Mouse (Mus musculus) CH12.LX (cell line): ENCODE results near the gene Slc44a1.

ENCODE experiments used
- EP300 ChIP-seq: IDR thresholded peaks from 2 replicates; pipeline ENCODE4 v1.6.1; 2011; ENCODE audit warnings: low read length, improper control_type of control experiment
- RAD21 ChIP-seq: IDR thresholded peaks from 2 replicates; pipeline ENCODE4 v1.6.1; 2011; ENCODE audit warnings: low read depth, mild to moderate bottlenecking, low read length, improper control_type of control experiment, moderate library complexity
- ZC3H11A ChIP-seq: IDR thresholded peaks from 2 replicates; pipeline ENCODE4 v1.6.1; 2012; ENCODE audit warnings: low read depth, mild to moderate bottlenecking, inconsistent platforms, low read length, improper control_type of control experiment

DNA sequence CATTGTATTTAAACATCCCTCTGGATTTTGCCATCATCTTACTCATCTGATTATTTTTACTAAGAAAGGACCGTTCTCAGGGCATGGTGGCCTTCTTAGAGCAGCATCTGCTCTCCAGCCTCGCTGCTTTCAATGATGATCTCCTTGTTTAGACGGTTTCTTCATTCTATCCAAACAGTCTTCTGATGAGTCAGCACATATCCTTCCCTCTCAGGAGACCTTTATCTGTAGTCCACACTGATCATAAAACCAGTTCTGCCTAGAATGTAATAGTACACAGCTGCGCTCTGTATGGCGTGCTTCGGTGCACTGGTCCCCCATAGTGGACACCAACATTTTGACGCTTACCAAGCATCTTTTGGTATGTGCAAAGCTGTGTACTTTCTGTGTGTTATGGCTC, 19.5 kb downstream of the Slc44a1 start:
- TF ChIP-seq ZC3H11A (no peak), EP300 (no peak), RAD21 (no peak)
